17 mouse cellular contexts compared by ENCODE assay signal in genomic region chr10:62948551-62948950, GRCm38 (mm10). TPM values are rescaled to one million over a fixed set of nuclear protein-coding genes. Genes with fewer than 3 reads are reported as not detected.
A peak's percentile ranks its signal among the peaks of the same experiment; 100 is the strongest.
DNase-seq lines count a peak whose midpoint lies in the region; ATAC-seq and TF ChIP-seq lines count a peak whose summit lies in the region.
"Had no signal": no experiment of that assay in that cellular context is flagged by ENCODE, and none has a peak within 500 bp of the region (broad histone marks: within the 10 kb centered on the region; RNA-seq: fewer than 3 reads in every experiment).

No protein-coding gene starts in this region.

- no peaks in the 10 kb centered on the region for H3K9me3 ChIP-seq in liver, postnatal 0 days (ENCODE audit: low read length)
- H3K9me3 ChIP-seq: limb, embryonic 12.5 days; midbrain, embryonic 13.5 days; neural tube, embryonic 13.5 days had no signal

- no peak for TF ChIP-seq CTCF in liver, postnatal 0 days (IDR thresholded peaks at IDR 0.05; ENCODE audit: low read depth)

- peaks cover 6% of the 10 kb centered on the region; the same call in 1 of the 2 replicates for H3K4me1 ChIP-seq in liver, postnatal 0 days (ENCODE audit: insufficient read depth)

- no peaks in the 10 kb centered on the region for H3K27me3 ChIP-seq in liver, postnatal 0 days (ENCODE audit: insufficient read depth, low read length)
- H3K27me3 ChIP-seq: limb, embryonic 12.5 days; midbrain, embryonic 13.5 days; neural tube, embryonic 13.5 days had no signal

- intact Hi-C loops in left cerebral cortex, postnatal 4 days (cut with DNase I): no loop called here

- H3K27ac ChIP-seq in liver, postnatal 0 days (ENCODE audit: low read depth): peak overlapping the region; percentile 87
- H3K27ac ChIP-seq: limb, embryonic 12.5 days; midbrain, embryonic 13.5 days; neural tube, embryonic 13.5 days had no signal

- H3K36me3 ChIP-seq in liver, postnatal 0 days (replicated peaks; ENCODE audit: insufficient read depth, low read length): peaks cover 19% of the 10 kb centered on the region

- WGBS in liver, postnatal 0 days (ENCODE audit: insufficient replicate concordance): 68% methylated on average over 7 of the region's 7 CpGs

- no peak for TF ChIP-seq EP300 in liver, postnatal 0 days (IDR thresholded peaks at IDR 0.05; ENCODE audit: low read depth)

- H3K9ac ChIP-seq in liver, postnatal 0 days (replicated peaks): no peak overlapping the region
- H3K9ac ChIP-seq: limb, embryonic 12.5 days; midbrain, embryonic 13.5 days; neural tube, embryonic 13.5 days had no signal

- H3K4me2 ChIP-seq in liver, postnatal 0 days (ENCODE audit: low read depth, low read length): no peak overlapping the region

- ATAC-seq in liver, postnatal 0 days: peak; percentile 9; the same call in 1 of the 2 replicates
- peak; percentile 90 for ATAC-seq in monocyte, adult 5-6 weeks (replicated peaks; ENCODE audit: insufficient number of reproducible peaks, low FRiP score, low TSS enrichment, poor library complexity, severe bottlenecking)
- ATAC-seq in megakaryocyte-erythroid progenitor cell, adult 5-6 weeks (replicated peaks; ENCODE audit: low FRiP score, low TSS enrichment, poor library complexity, severe bottlenecking): no peak
- ATAC-seq: activated CD4-positive, CD25-positive, alpha-beta regulatory T cell, adult 4 months; forebrain, embryonic 16.5 days; midbrain, embryonic 13.5 days had no signal

- no peak overlapping the region for H3K4me3 ChIP-seq in liver, postnatal 0 days (ENCODE audit: low read depth, low read length)

- DNase-seq in layer of hippocampus, adult 9-11 months: peak; percentile 36
- DNase-seq in layer of hippocampus, postnatal 36 days: no peak
- DNase-seq in c-Kit-positive CD71-negative TER-119-negative erythroid progenitor cells, embryonic 14.5 days (ENCODE audit: low read depth): peak; percentile 34
- DNase-seq in liver, postnatal 0 days: peak; percentile 39
- no peak for DNase-seq in adipocyte (ENCODE audit: low spot score)
- DNase-seq in left cerebral cortex, postnatal 4 days: no peak
- DNase-seq: heart, postnatal 10 days; kidney, postnatal 14 days; retina, postnatal 1 day; thymus, adult 2 months had no signal

RNA-seq across cellular contexts. Expression of gene Dna2, which starts 1.7 kb away (rescaled TPM):
- 1 to 10 TPM in 1 of 2 experiments, under 1 TPM in 1; 0.95 to 1.2 TPM for total RNA-seq in layer of hippocampus, postnatal 36 days (2021)
- 10.6 and 11.0 TPM in 2 replicates for polyA plus RNA-seq in liver, postnatal 0 days (2015; fragmentation: Nextera tagmentation; extraction: Ambion mirVana)
- total RNA-seq in monocyte, adult 5-6 weeks (2017): 53.3 to 72.9 TPM (median 67.8 TPM) in 3 replicates
- 61.7 and 63.1 TPM in 2 replicates for total RNA-seq in megakaryocyte-erythroid progenitor cell, adult 5-6 weeks (2014; fragmentation: Nextera tagmentation)
- 41.9 and 42.8 TPM in 2 replicates for total RNA-seq in megakaryocyte-erythroid progenitor cell, adult 5-6 weeks (2017)
- 1 to 10 TPM; 3.3 to 4.0 TPM for total RNA-seq in left cerebral cortex, postnatal 4 days (2021)

RNA-seq across cellular contexts. Expression of gene Slc25a16, which starts 28.1 kb away (rescaled TPM):
- total RNA-seq in layer of hippocampus, postnatal 36 days (2021): 10 to 100 TPM; 34.9 to 41.6 TPM
- polyA plus RNA-seq in liver, postnatal 0 days (2015; fragmentation: Nextera tagmentation; extraction: Ambion mirVana): 13.9 and 14.3 TPM in 2 replicates
- 19.2 to 25.3 TPM (median 20.8 TPM) in 3 replicates for total RNA-seq in monocyte, adult 5-6 weeks (2017)
- total RNA-seq in megakaryocyte-erythroid progenitor cell, adult 5-6 weeks (2014; fragmentation: Nextera tagmentation): 15.4 and 20.4 TPM in 2 replicates
- 22.1 and 25.7 TPM in 2 replicates for total RNA-seq in megakaryocyte-erythroid progenitor cell, adult 5-6 weeks (2017)
- total RNA-seq in left cerebral cortex, postnatal 4 days (2021): 10 to 100 TPM; 22.1 to 22.6 TPM

RNA-seq across cellular contexts. Expression of gene Rufy2, which starts 31.5 kb away (rescaled TPM):
- total RNA-seq in layer of hippocampus, postnatal 36 days (2021): 10 to 100 TPM; 63.8 to 77.0 TPM
- polyA plus RNA-seq in liver, postnatal 0 days (2015; fragmentation: Nextera tagmentation; extraction: Ambion mirVana): 2.8 and 2.9 TPM in 2 replicates
- total RNA-seq in monocyte, adult 5-6 weeks (2017): 14.6 to 24.6 TPM (median 15.7 TPM) in 3 replicates
- 4.3 and 15.9 TPM in 2 replicates for total RNA-seq in megakaryocyte-erythroid progenitor cell, adult 5-6 weeks (2014; fragmentation: Nextera tagmentation)
- 1.8 and 3.1 TPM in 2 replicates for total RNA-seq in megakaryocyte-erythroid progenitor cell, adult 5-6 weeks (2017)
- total RNA-seq in left cerebral cortex, postnatal 4 days (2021): 10 to 100 TPM; 87.8 to 96.1 TPM

RNA-seq across cellular contexts. Expression of gene Tet1, which starts 39.8 kb away (rescaled TPM):
- total RNA-seq in layer of hippocampus, postnatal 36 days (2021): 10 to 100 TPM; 17.0 to 19.4 TPM
- polyA plus RNA-seq in liver, postnatal 0 days (2015; fragmentation: Nextera tagmentation; extraction: Ambion mirVana): 0.97 and 0.99 TPM in 2 replicates
- total RNA-seq in monocyte, adult 5-6 weeks (2017): 0.10 to 3.2 TPM (median 0.85 TPM) in 3 replicates
- total RNA-seq in megakaryocyte-erythroid progenitor cell, adult 5-6 weeks (2014; fragmentation: Nextera tagmentation): 15.2 and 15.8 TPM in 2 replicates
- total RNA-seq in megakaryocyte-erythroid progenitor cell, adult 5-6 weeks (2017): 5.0 and 11.6 TPM in 2 replicates
- 10 to 100 TPM; 52.4 to 53.9 TPM for total RNA-seq in left cerebral cortex, postnatal 4 days (2021)

Comparison
In these comparisons a context has a peak if more than half of its experiments do, and no peak if none do; other contexts are left out.
1. DNase-seq: peak in layer of hippocampus, adult 9-11 months (single experiment), c-Kit-positive CD71-negative TER-119-negative erythroid progenitor cells, embryonic 14.5 days (single experiment) and liver, postnatal 0 days (single experiment); none in layer of hippocampus, postnatal 36 days (0 of 2), adipocyte (single experiment) and left cerebral cortex, postnatal 4 days (single experiment).
2. RNA of gene Dna2, which starts 1.7 kb away (total RNA-seq): 53.3 to 72.9 TPM in monocyte, adult 5-6 weeks and 41.9 to 63.1 TPM in megakaryocyte-erythroid progenitor cell, adult 5-6 weeks; 3.3 to 4.0 TPM in left cerebral cortex, postnatal 4 days and 0.95 to 1.2 TPM in layer of hippocampus, postnatal 36 days; every median in the first group is over 4 times any median in the second.